Mouse (Mus musculus): ENCODE measurements around the gene 9130008F23Rik. TPM values are rescaled to one million over a fixed set of nuclear protein-coding genes. Genes with fewer than 3 reads are reported as not detected.

9130008F23Rik gene
- polyA plus RNA-seq, 1 experiment from 2014 or later = 1.1 TPM

- Histone ChIP-seq H3K27me3 (replicated peaks; ENCODE audit: control insufficient read depth, insufficient read depth, low read length) (no peaks in the 10 kb centered on the region), H3K4me2 (ENCODE audit: low read depth, low read length) (no peak overlapping the region), H3K36me3 (ENCODE audit: control insufficient read depth, insufficient read depth, low read length) (no peaks in the 10 kb centered on the region), H3K9ac (ENCODE audit: low read depth, low read length) (no peak overlapping the region), H3K9me3 (ENCODE audit: control insufficient read depth, low read length) (no peaks in the 10 kb centered on the region), H3K4me1 (ENCODE audit: control insufficient read depth, insufficient read depth, low read length) (no peaks in the 10 kb centered on the region), H3K27ac (replicated peaks; ENCODE audit: low read depth, low read length) (no peak overlapping the region), H3K4me3 (ENCODE audit: low read depth, low read length) (no peak overlapping the region)
- ATAC-seq (ENCODE audit: low read depth) (no peak), DNase-seq (ENCODE audit: low spot score) (no peak)
- 79% methylated on average over 4 of the region's 4 CpGs for WGBS
Measured at GRCm38 (mm10) chr17:40887849-40888536, 7.6 kb upstream of the 9130008F23Rik start.

- ATAC-seq (ENCODE audit: low read depth) = no peak
- no peak overlapping the region for H3K27ac ChIP-seq (replicated peaks; ENCODE audit: low read depth, low read length)
- 68% methylated on average over 4 of the region's 4 CpGs for WGBS
- H3K4me3 ChIP-seq (ENCODE audit: low read depth, low read length) = no peak overlapping the region
- no peaks in the 10 kb centered on the region for H3K27me3 ChIP-seq (replicated peaks; ENCODE audit: control insufficient read depth, insufficient read depth, low read length)
- H3K9ac ChIP-seq (ENCODE audit: low read depth, low read length) = no peak overlapping the region
- no peaks in the 10 kb centered on the region for H3K9me3 ChIP-seq (ENCODE audit: control insufficient read depth, low read length)
- H3K4me1 ChIP-seq (ENCODE audit: control insufficient read depth, insufficient read depth, low read length) = peaks cover 6% of the 10 kb centered on the region; the same call in 1 of the 2 replicates
- no peak overlapping the region for H3K4me2 ChIP-seq (ENCODE audit: low read depth, low read length)
- peak; percentile 42 for DNase-seq (ENCODE audit: low spot score)
- H3K36me3 ChIP-seq (ENCODE audit: control insufficient read depth, insufficient read depth, low read length) = no peaks in the 10 kb centered on the region
Measured at GRCm38 (mm10) chr17:40885155-40885554, 4.8 kb upstream of the 9130008F23Rik start.

DNA sequence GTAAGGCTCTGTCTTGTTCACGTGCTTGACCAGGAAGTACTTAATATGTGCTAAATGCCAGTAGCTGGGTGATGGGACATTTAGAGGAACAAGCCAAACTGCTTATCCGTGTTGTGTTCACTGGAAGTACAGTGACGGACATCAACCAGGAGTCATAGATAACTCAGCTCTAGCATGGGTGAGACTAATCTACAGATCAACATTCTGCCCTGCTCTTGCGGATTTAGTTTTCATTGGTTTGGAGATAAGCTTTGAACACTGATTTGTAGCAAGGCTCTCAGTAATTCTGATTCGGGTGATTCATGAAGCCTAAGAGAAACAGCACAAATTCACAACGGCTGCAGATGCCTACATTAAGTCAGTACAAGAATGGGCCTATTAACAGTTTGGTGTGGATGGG, 1.8 kb upstream of the 9130008F23Rik start:
- Histone ChIP-seq H3K4me3 (ENCODE audit: low read depth, low read length) (no peak overlapping the region), H3K27me3 (replicated peaks; ENCODE audit: control insufficient read depth, insufficient read depth, low read length) (no peaks in the 10 kb centered on the region), H3K27ac (replicated peaks; ENCODE audit: low read depth, low read length) (no peak overlapping the region), H3K9ac (ENCODE audit: low read depth, low read length) (no peak overlapping the region), H3K9me3 (ENCODE audit: control insufficient read depth, low read length) (no peaks in the 10 kb centered on the region), H3K36me3 (ENCODE audit: control insufficient read depth, insufficient read depth, low read length) (no peaks in the 10 kb centered on the region), H3K4me2 (ENCODE audit: low read depth, low read length) (no peak overlapping the region), H3K4me1 (ENCODE audit: control insufficient read depth, insufficient read depth, low read length) (peaks cover 11% of the 10 kb centered on the region)
- no peak for DNase-seq (ENCODE audit: low spot score)
- 89% methylated on average over 6 of the region's 6 CpGs for WGBS
- ATAC-seq (ENCODE audit: low read depth) = no peak

DNA sequence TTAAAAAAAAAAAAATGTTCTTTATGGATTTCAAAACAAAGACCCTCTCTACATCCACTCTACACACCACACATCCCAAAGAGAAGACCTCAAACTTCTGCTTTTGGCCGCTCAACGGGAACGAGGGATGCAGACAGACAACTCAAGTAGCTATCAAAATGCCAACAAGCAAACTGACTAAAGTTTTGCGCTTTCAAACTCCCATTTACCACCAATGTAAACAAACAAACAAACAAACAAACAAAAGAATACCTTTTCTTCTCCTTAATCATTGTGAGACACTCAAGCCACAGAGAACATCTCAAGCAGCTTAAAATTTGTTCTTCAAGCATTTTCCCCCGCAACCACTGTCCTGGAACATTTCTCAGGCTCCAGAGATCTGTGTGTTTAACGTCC, 833 bp downstream of the 9130008F23Rik start:
- H3K4me3 ChIP-seq (ENCODE audit: low read depth, low read length) = peak overlapping the region; percentile 52
- WGBS = 15% methylated on average over 6 of the region's 6 CpGs
- H3K4me2 ChIP-seq (ENCODE audit: low read depth, low read length) = peak overlapping the region; percentile 85
- no peaks in the 10 kb centered on the region for H3K36me3 ChIP-seq (ENCODE audit: control insufficient read depth, insufficient read depth, low read length)
- no peaks in the 10 kb centered on the region for H3K27me3 ChIP-seq (replicated peaks; ENCODE audit: control insufficient read depth, insufficient read depth, low read length)
- no peak overlapping the region for H3K27ac ChIP-seq (replicated peaks; ENCODE audit: low read depth, low read length)
- DNase-seq (ENCODE audit: low spot score) (no peak), ATAC-seq (ENCODE audit: low read depth) (no peak)
- H3K9ac ChIP-seq (ENCODE audit: low read depth, low read length) = peak overlapping the region; percentile 69
- peaks cover 11% of the 10 kb centered on the region for H3K4me1 ChIP-seq (ENCODE audit: control insufficient read depth, insufficient read depth, low read length)
- H3K9me3 ChIP-seq (ENCODE audit: control insufficient read depth, low read length) = no peaks in the 10 kb centered on the region

- Histone ChIP-seq H3K4me1 (ENCODE audit: control insufficient read depth, insufficient read depth, low read length) (peaks cover 11% of the 10 kb centered on the region), H3K27me3 (replicated peaks; ENCODE audit: control insufficient read depth, insufficient read depth, low read length) (no peaks in the 10 kb centered on the region), H3K9me3 (ENCODE audit: control insufficient read depth, low read length) (no peaks in the 10 kb centered on the region), H3K4me3 (ENCODE audit: low read depth, low read length) (no peak overlapping the region), H3K4me2 (ENCODE audit: low read depth, low read length) (peak overlapping the region; percentile 85; the same call in 1 of the 2 replicates), H3K9ac (ENCODE audit: low read depth, low read length) (no peak overlapping the region), H3K27ac (replicated peaks; ENCODE audit: low read depth, low read length) (no peak overlapping the region), H3K36me3 (ENCODE audit: control insufficient read depth, insufficient read depth, low read length) (no peaks in the 10 kb centered on the region)
- no peak for DNase-seq (ENCODE audit: low spot score)
- no peak for ATAC-seq (ENCODE audit: low read depth)
- 47% methylated on average over 3 of the region's 3 CpGs for WGBS
Measured at GRCm38 (mm10) chr17:40877741-40878140, 2.6 kb downstream of the 9130008F23Rik start.

DNA sequence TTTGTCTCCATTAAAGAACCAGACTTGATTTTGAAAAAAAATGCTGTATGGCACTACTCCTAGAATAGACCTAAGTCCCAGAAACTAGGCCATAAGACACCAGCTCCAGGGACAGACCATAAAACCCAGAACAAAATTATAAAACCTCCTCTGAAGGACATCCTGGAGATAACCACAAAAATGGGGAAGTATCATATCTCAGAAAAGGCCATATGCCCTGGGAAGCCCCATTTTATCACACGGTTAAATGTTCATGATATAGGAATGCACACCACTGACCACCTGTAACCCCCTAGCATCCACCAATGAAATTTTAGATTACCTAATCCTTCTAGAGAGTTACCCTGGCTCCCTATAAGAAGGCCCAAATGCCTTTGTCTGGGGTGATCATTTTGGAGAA, 4.8 kb downstream of the 9130008F23Rik start:
- no peak overlapping the region for H3K4me3 ChIP-seq (ENCODE audit: low read depth, low read length)
- ATAC-seq (ENCODE audit: low read depth) (no peak), DNase-seq (ENCODE audit: low spot score) (no peak)
- H3K4me2 ChIP-seq (ENCODE audit: low read depth, low read length) = no peak overlapping the region
- WGBS = 89% methylated on average over 1 of the region's 1 CpGs
- no peaks in the 10 kb centered on the region for H3K27me3 ChIP-seq (replicated peaks; ENCODE audit: control insufficient read depth, insufficient read depth, low read length)
- H3K9me3 ChIP-seq (ENCODE audit: control insufficient read depth, low read length) = no peaks in the 10 kb centered on the region
- no peaks in the 10 kb centered on the region for H3K36me3 ChIP-seq (ENCODE audit: control insufficient read depth, insufficient read depth, low read length)
- peaks cover 7% of the 10 kb centered on the region; the same call in 1 of the 2 replicates for H3K4me1 ChIP-seq (ENCODE audit: control insufficient read depth, insufficient read depth, low read length)
- H3K9ac ChIP-seq (ENCODE audit: low read depth, low read length) = no peak overlapping the region
- H3K27ac ChIP-seq (replicated peaks; ENCODE audit: low read depth, low read length) = no peak overlapping the region

GRCm38 (mm10) chr17:40874701-40875100, 5.7 kb downstream of the 9130008F23Rik start:
- Histone ChIP-seq H3K27ac (replicated peaks; ENCODE audit: low read depth, low read length) (no peak overlapping the region), H3K4me2 (ENCODE audit: low read depth, low read length) (no peak overlapping the region), H3K9ac (ENCODE audit: low read depth, low read length) (no peak overlapping the region), H3K36me3 (ENCODE audit: control insufficient read depth, insufficient read depth, low read length) (no peaks in the 10 kb centered on the region), H3K4me3 (ENCODE audit: low read depth, low read length) (no peak overlapping the region), H3K27me3 (replicated peaks; ENCODE audit: control insufficient read depth, insufficient read depth, low read length) (no peaks in the 10 kb centered on the region), H3K4me1 (ENCODE audit: control insufficient read depth, insufficient read depth, low read length) (peaks cover 5% of the 10 kb centered on the region; the same call in 1 of the 2 replicates), H3K9me3 (ENCODE audit: control insufficient read depth, low read length) (no peaks in the 10 kb centered on the region)
- ATAC-seq (ENCODE audit: low read depth) (no peak), DNase-seq (ENCODE audit: low spot score) (no peak)
- WGBS = 79% methylated on average over 3 of the region's 3 CpGs

GRCm38 (mm10) chr17:40873582-40874011, 6.8 kb downstream of the 9130008F23Rik start:
- no peaks in the 10 kb centered on the region for H3K36me3 ChIP-seq (ENCODE audit: control insufficient read depth, insufficient read depth, low read length)
- no peak overlapping the region for H3K4me2 ChIP-seq (ENCODE audit: low read depth, low read length)
- no peaks in the 10 kb centered on the region for H3K9me3 ChIP-seq (ENCODE audit: control insufficient read depth, low read length)
- ATAC-seq (ENCODE audit: low read depth) = no peak
- no peak overlapping the region for H3K4me3 ChIP-seq (ENCODE audit: low read depth, low read length)
- H3K4me1 ChIP-seq (ENCODE audit: control insufficient read depth, insufficient read depth, low read length) = peaks cover 5% of the 10 kb centered on the region; the same call in 1 of the 2 replicates
- H3K27me3 ChIP-seq (replicated peaks; ENCODE audit: control insufficient read depth, insufficient read depth, low read length) = no peaks in the 10 kb centered on the region
- H3K27ac ChIP-seq (replicated peaks; ENCODE audit: low read depth, low read length) = no peak overlapping the region
- DNase-seq (ENCODE audit: low spot score) = no peak
- H3K9ac ChIP-seq (ENCODE audit: low read depth, low read length) = no peak overlapping the region
- WGBS = 46% methylated on average over 2 of the region's 2 CpGs

GRCm38 (mm10) chr17:40872626-40873025, 7.7 kb downstream of the 9130008F23Rik start:
- no peak overlapping the region for H3K9ac ChIP-seq (ENCODE audit: low read depth, low read length)
- H3K4me3 ChIP-seq (ENCODE audit: low read depth, low read length) = no peak overlapping the region
- H3K4me2 ChIP-seq (ENCODE audit: low read depth, low read length) = no peak overlapping the region
- no peak for ATAC-seq (ENCODE audit: low read depth)
- peaks cover 2% of the 10 kb centered on the region; the same call in 1 of the 2 replicates for H3K4me1 ChIP-seq (ENCODE audit: control insufficient read depth, insufficient read depth, low read length)
- H3K9me3 ChIP-seq (ENCODE audit: control insufficient read depth, low read length) = no peaks in the 10 kb centered on the region
- WGBS = 91% methylated on average over 6 of the region's 6 CpGs
- DNase-seq (ENCODE audit: low spot score) = no peak
- H3K36me3 ChIP-seq (ENCODE audit: control insufficient read depth, insufficient read depth, low read length) = no peaks in the 10 kb centered on the region
- no peaks in the 10 kb centered on the region for H3K27me3 ChIP-seq (replicated peaks; ENCODE audit: control insufficient read depth, insufficient read depth, low read length)
- H3K27ac ChIP-seq (replicated peaks; ENCODE audit: low read depth, low read length) = no peak overlapping the region
